Mouse (Mus musculus) forebrain, embryonic 15.5 days (tissue): ENCODE data around the gene Vrk1. TPM values are rescaled to one million over a fixed set of nuclear protein-coding genes. Genes with fewer than 3 reads are reported as not detected.

Experiments
- ATAC-seq: fragments of 200-750 bp; cut with Nextera tagmentation; replicated peaks from 2 replicates; pipeline ENCODE4 v1.8.0; 2017; ENCODE audit warnings: mild to moderate bottlenecking, moderate TSS enrichment, moderate library complexity
- H3K27ac ChIP-seq: fragments of 300-500 bp; sonication (generic); replicated peaks from 2 replicates; pipeline ENCODE4 v1.5.1; 2015; ENCODE audit warnings: mild to moderate bottlenecking, inconsistent platforms
- H3K27me3 ChIP-seq: fragments of 300-500 bp; sonication (generic); 2 replicates; pipeline ENCODE4 v1.6.1; 2015; ENCODE audit warnings: inconsistent platforms
- H3K36me3 ChIP-seq: fragments of 300-500 bp; sonication (generic); 2 replicates; pipeline ENCODE4 v1.6.1; 2015; ENCODE audit warnings: mild to moderate bottlenecking, inconsistent platforms
- H3K4me1 ChIP-seq: fragments of 300-500 bp; sonication (generic); 2 replicates; pipeline ENCODE4 v1.6.1; 2015; ENCODE audit warnings: inconsistent platforms
- H3K4me2 ChIP-seq: fragments of 300-500 bp; sonication (generic); replicated peaks from 2 replicates; pipeline ENCODE4 v1.6.1; 2015; ENCODE audit warnings: mild to moderate bottlenecking, inconsistent platforms
- H3K4me3 ChIP-seq: fragments of 300-500 bp; sonication (generic); 2 replicates; pipeline ENCODE4 v1.5.1; 2015; ENCODE audit warnings: mild to moderate bottlenecking, inconsistent platforms
- H3K9ac ChIP-seq: fragments of 300-500 bp; sonication (generic); replicated peaks from 2 replicates; pipeline ENCODE4 v1.6.1; 2015; ENCODE audit warnings: mild to moderate bottlenecking, inconsistent platforms
- H3K9me3 ChIP-seq: fragments of 300-500 bp; sonication (generic); 2 replicates; pipeline ENCODE4 v1.6.1; 2016; ENCODE audit warnings: inconsistent platforms
- WGBS: fragments of 180-500 bp; shearing (Covaris S2); methylation state at CpG from one replicate; pipeline ENCODE4 v1.1.7; 2015; ENCODE audit warnings: mixed read lengths; 5-methylcytosine and 5-hydroxymethylcytosine counted together
- polyA plus RNA-seq: library from polyadenylated mRNA; unstranded; fragments of >200 nt; fragmentation: Nextera tagmentation; extraction: Ambion mirVana; gene quantifications from 2 replicates; pipeline ENCODE4 v1.2.1, GENCODE M21; 2015

Vrk1 gene
- polyA plus RNA-seq, 1 experiment from 2014 or later = 73.6 TPM

DNA sequence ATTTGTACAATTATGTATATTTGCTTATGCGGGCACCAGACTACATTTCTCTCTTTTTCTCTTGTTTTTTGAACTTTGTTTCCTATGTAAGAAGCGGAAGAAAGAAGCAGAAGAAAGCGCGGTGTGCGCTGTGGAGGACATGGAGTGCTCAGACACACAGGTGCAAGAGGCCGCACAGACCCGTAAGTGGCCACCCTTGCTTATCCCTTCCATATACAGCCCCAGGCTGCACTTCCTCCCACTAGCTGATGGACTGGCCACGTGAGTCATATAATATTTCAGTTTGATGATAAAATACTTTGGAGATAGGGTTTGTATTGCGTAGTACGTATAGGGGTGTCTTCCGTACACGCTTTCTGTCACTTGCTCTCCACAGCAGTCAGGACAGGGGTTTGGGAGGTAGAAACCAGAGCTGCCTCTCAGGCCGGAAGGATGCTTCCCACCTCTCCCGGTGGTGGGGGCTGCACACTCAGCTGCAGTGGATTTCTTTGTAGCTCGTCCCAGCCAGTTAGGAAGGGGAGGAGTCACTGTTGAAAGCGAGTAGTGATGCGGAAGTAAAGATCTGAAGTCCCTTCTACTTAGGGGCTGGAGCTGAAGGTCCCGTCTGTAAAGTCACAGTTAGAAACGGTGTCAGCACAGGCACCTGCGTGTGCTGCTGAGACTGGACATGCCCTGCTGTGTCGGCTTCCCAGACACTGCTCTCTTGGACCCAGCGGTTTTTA lies 60.6 kb downstream of the Vrk1 start:
- no peak overlapping the region for H3K9ac ChIP-seq

DNA sequence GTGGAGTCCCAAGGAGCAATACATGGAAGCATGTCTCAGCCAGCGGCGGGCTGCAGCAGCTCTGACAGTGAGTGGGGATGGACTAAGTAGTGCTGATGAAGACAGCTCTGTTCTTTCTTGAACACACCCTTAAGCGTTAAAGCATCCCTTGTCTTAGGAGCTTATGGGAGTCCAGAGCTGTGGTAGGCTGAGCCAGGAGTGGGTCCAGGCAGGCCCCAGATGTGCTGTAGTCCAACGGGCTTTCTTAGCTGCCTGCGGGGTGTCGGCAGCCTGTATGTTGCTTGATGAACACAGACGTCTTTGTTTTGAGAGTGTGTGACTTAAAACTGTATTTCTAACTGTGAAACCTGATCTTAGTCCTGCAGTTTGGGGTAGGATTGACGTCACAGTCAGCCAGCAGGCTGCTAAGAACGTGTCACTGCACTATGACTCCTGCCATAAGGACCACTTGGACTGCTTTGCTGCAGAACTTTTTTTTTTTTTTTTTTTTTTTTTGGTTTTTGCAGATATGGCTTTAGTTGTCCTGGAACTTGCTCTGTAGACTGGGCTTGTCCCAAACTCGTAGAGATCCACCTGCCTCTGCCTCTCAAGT lies 61.6 kb downstream of the Vrk1 start:
- no peak; the same call in 1 of the 2 replicates for ATAC-seq
- 20% methylated on average over 10 of the region's 10 CpGs for WGBS
- Histone ChIP-seq H3K27me3 (no peaks in the 10 kb centered on the region), H3K27ac (peak overlapping the region; percentile 46), H3K9me3 (no peaks in the 10 kb centered on the region), H3K4me2 (peak overlapping the region; percentile 4; the same call in 1 of the 2 replicates), H3K9ac (no peak overlapping the region), H3K4me3 (no peak overlapping the region), H3K36me3 (no peaks in the 10 kb centered on the region), H3K4me1 (peaks cover 25% of the 10 kb centered on the region)

More for the DNA sequence above, 60.6 kb downstream of the Vrk1 start:
- ATAC-seq = peak; percentile 67; the same call in 1 of the 2 replicates
- H3K4me1 ChIP-seq = peaks cover 25% of the 10 kb centered on the region
- H3K9me3 ChIP-seq = no peaks in the 10 kb centered on the region
- H3K27me3 ChIP-seq = no peaks in the 10 kb centered on the region
- H3K4me2 ChIP-seq = peak overlapping the region; percentile 4; the same call in 1 of the 2 replicates
- H3K4me3 ChIP-seq = no peak overlapping the region
- H3K36me3 ChIP-seq = peaks cover 4% of the 10 kb centered on the region; the same call in 1 of the 2 replicates
- H3K27ac ChIP-seq = no peak overlapping the region
- WGBS = 41% methylated on average over 22 of the region's 22 CpGs

DNA sequence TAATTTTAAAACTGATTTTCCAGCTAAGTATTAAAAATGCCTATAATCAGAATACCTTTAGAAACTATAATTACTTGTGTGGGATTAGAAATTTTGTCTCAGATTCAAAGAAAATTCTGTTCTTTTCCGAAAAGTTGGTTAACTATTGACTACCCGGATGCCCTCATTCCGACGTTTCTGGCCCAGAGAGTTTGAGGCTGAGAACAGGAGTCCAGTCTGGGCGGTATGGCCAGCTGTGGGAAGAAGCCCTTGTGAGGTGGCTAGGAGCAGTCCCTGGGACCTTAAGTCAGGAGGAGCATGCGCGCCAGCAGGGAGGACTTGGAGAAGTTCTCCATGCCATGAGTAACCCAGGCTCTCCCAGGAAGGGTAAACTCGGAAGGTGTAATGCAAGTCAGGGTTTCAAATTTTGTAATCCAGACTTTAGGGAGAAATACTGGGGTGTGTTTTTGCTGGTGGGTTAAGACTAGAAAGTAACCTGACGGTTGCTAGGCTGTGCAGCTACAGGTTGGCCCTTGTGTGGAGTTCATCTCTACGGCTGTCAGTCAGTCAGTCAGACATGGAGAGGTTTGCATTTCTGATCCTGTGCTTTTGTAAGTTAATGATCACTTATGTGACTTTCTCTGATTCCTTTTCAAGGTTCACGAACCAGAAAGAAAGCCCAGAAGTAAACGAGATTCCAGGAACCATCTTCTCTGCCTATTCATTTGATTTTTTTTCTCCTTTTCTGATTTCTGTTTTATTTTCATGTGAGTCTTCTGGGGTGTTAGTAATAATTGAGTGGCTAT lies 64.5 kb downstream of the Vrk1 start:
- 75% methylated on average over 12 of the region's 12 CpGs for WGBS
- H3K4me3 ChIP-seq = no peak overlapping the region

DNA sequence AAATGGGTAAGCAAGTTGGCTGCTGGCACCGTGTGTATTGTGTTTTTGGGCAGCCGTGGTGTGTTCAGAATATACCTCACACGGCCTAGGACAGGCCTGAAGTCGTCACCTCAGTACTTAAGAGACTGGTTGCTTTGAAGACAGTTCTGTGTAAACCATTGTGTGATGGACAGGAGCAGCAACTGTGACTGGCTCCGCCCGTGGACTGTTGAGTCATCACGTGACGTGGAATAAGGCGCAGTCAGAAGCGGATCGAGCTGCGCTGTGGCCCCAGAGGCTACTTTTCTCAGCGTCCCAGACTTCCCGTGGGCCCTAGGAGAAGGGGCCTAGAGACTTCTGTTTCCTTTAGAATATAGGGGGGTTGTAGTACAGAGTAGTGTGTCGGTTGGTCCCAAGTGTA lies 66.1 kb downstream of the Vrk1 start:
- 92% methylated on average over 15 of the region's 15 CpGs for WGBS
- no peak overlapping the region for H3K4me2 ChIP-seq
- H3K27ac ChIP-seq = no peak overlapping the region
- H3K36me3 ChIP-seq = no peaks in the 10 kb centered on the region
- H3K9me3 ChIP-seq = no peaks in the 10 kb centered on the region
- H3K4me3 ChIP-seq = no peak overlapping the region
- no peak for ATAC-seq
- H3K4me1 ChIP-seq = peaks cover 23% of the 10 kb centered on the region
- H3K9ac ChIP-seq = no peak overlapping the region
- H3K27me3 ChIP-seq = no peaks in the 10 kb centered on the region

More for the DNA sequence above, 64.5 kb downstream of the Vrk1 start:
- H3K9me3 ChIP-seq = no peaks in the 10 kb centered on the region
- ATAC-seq = no peak
- H3K9ac ChIP-seq = no peak overlapping the region
- H3K4me1 ChIP-seq = peaks cover 19% of the 10 kb centered on the region
- H3K4me2 ChIP-seq = no peak overlapping the region
- no peak overlapping the region for H3K27ac ChIP-seq
- no peaks in the 10 kb centered on the region for H3K27me3 ChIP-seq
- H3K36me3 ChIP-seq = no peaks in the 10 kb centered on the region

DNA sequence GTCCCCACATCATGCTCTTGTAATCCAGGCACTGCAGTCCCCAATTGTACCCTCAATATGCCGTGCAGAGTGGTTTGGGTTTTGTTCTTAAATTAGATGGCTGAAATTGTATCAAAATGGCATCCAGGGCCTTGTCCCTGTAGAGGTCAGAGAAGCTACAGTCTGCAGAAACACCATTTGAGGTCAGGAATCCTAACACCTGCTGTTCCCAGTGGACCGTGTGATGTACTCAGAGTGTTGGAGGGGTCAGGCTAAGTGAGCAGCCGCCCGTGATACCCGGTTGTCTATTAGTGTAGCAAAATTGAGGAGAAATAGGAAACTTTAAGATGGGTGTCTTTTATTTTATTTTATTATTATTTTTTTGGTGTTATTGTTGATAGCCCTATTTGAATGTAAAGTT lies 70.5 kb downstream of the Vrk1 start:
- H3K36me3 ChIP-seq = no peaks in the 10 kb centered on the region
- H3K9me3 ChIP-seq = no peaks in the 10 kb centered on the region
- H3K27me3 ChIP-seq = no peaks in the 10 kb centered on the region
- WGBS = 19% methylated on average over 5 of the region's 5 CpGs
- peak overlapping the region; percentile 94 for H3K27ac ChIP-seq
- H3K4me1 ChIP-seq = peaks cover 40% of the 10 kb centered on the region
- H3K4me3 ChIP-seq = no peak overlapping the region
- H3K4me2 ChIP-seq = peak overlapping the region; percentile 49
- no peak for ATAC-seq
- H3K9ac ChIP-seq = no peak overlapping the region

DNA sequence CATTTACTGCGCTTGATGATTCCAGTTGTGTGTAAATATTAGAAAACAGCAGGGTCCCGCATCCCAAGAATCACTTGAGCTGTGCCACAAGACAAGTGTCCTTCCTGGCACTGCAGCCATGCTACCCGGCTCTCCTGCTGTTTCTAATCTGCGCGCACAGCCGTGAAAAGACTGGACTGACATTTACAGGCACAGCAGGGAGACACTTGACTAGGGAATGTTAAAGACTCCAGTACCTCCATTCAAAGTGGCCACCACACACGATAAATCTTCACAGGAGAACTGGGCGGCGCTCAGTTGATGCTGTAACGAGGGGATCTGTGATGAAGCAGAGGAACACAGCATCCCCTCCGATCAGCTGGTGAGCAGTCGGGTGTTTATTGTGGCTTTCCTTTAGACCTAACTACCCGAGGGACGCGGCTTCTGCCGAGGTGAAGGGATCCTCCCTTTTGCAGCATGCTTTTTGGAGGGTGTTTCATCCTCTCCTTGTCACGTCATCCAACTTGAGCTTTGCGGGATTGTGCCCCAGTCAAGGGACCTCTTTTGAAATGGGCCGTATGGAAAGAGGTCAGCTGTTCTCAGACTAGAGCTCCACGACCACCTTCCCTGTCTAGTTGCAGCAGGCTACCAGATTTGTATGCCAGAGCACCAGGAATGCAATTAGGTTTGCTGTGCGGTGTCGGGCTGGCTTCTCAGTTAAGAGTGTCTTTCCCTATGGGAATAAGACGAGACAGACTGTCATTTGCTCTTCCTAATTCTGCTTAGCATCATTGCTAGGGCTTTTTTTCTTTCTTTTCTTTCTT lies 71.1 kb downstream of the Vrk1 start:
- no peaks in the 10 kb centered on the region for H3K36me3 ChIP-seq
- no peaks in the 10 kb centered on the region for H3K9me3 ChIP-seq
- peak; percentile 29 for ATAC-seq
- peak overlapping the region; percentile 43 for H3K9ac ChIP-seq
- 5% methylated on average over 23 of the region's 23 CpGs for WGBS
- H3K4me1 ChIP-seq = peaks cover 40% of the 10 kb centered on the region
- peak overlapping the region; percentile 49 for H3K4me2 ChIP-seq
- no peaks in the 10 kb centered on the region for H3K27me3 ChIP-seq
- peak overlapping the region; percentile 18 for H3K4me3 ChIP-seq
- H3K27ac ChIP-seq = peak overlapping the region; percentile 94

DNA sequence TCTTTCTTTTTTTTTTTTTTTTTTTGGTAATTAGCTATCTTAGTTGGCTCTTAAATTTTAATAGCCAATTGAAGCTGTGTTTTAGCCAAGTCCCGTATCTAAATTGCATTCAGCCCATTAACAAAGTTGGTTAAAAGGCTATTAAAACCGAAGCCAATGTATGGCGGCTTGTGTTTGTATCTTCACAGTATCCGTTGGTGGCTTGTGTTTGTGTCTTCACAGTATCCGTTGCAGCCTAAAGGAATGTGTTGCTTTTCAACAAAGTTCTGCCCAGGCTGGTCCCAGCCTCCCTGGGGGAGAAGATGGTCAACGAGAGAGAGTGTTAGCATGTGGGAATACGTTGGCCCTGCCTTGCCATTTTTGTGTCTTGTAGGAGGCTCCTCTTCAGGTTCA lies 71.7 kb downstream of the Vrk1 start:
- H3K4me2 ChIP-seq = peak overlapping the region; percentile 49

DNA sequence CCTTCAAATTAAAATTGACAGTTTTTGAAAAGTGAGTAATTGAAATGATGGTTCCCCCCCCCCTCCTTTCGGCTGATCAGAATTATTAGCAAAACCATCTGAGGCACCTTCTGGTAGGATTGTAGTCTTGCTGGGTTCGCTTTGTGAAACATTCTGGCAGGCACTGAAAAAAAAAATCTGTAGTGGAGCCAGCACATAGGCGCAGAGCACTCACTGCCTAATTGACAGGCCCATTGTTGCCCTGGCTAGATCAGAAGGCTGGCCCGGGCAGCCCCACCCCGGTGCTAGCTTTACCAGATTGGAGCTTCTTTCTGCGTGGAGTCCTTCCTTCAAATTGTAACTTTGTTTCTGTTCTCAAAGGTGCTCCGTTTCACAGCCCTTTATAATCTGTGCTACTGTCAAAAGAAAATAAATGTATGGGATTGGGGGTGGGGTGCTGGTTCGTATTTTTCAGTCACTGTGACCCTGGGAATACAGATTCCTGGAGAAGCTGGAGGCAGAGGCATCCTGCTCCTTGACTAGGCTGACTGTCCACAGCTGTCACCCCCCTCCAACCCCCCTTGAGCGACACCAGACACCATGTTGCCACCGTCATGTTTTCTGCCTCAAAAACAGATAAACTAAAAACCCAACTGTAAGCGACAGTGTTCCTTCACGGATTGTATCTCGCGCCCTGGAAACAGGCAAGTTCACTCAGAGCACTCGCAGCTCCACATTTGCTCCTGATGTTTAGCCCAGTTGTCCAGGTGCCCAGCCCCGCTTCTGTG lies 72.3 kb downstream of the Vrk1 start:
- 14% methylated on average over 16 of the region's 16 CpGs for WGBS
- Histone ChIP-seq H3K27ac (peak overlapping the region; percentile 94), H3K4me3 (no peak overlapping the region), H3K9me3 (no peaks in the 10 kb centered on the region), H3K27me3 (no peaks in the 10 kb centered on the region), H3K9ac (peak overlapping the region; percentile 14), H3K36me3 (no peaks in the 10 kb centered on the region), H3K4me1 (peaks cover 40% of the 10 kb centered on the region), H3K4me2 (peak overlapping the region; percentile 49)
- peak; percentile 91 for ATAC-seq

More for the DNA sequence above, 71.7 kb downstream of the Vrk1 start:
- H3K27me3 ChIP-seq = no peaks in the 10 kb centered on the region
- H3K9ac ChIP-seq = no peak overlapping the region
- H3K27ac ChIP-seq = peak overlapping the region; percentile 94
- no peak overlapping the region for H3K4me3 ChIP-seq
- 10% methylated on average over 7 of the region's 7 CpGs for WGBS
- ATAC-seq = no peak
- H3K4me1 ChIP-seq = peaks cover 40% of the 10 kb centered on the region
- H3K9me3 ChIP-seq = no peaks in the 10 kb centered on the region
- no peaks in the 10 kb centered on the region for H3K36me3 ChIP-seq

DNA sequence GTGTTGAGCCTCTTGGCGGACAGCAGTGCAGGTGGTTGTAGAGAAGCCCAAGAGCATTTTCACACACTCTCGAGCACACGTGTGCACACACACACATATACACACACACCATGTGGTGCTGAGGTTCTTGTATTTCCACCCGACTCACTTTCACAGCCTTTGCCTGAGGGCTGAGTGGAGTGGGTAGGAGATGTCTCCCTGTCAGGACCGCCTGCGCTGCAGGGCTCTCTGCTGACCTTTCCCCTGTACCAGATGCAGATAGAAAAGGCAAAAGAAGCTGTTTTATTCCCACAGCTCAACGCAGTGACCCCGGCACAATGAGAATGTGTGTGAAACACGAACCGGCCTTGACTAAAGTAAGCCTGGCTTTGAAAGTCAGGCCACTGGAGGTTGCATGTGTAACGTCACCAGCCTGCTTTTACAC lies 72.9 kb downstream of the Vrk1 start:
- Histone ChIP-seq H3K36me3 (no peaks in the 10 kb centered on the region), H3K9me3 (no peaks in the 10 kb centered on the region), H3K4me1 (peaks cover 40% of the 10 kb centered on the region), H3K4me3 (no peak overlapping the region), H3K4me2 (peak overlapping the region; percentile 10), H3K9ac (peak overlapping the region; percentile 14), H3K27me3 (no peaks in the 10 kb centered on the region), H3K27ac (peak overlapping the region; percentile 94)
- ATAC-seq = peak; percentile 41
- WGBS = 31% methylated on average over 11 of the region's 11 CpGs

DNA sequence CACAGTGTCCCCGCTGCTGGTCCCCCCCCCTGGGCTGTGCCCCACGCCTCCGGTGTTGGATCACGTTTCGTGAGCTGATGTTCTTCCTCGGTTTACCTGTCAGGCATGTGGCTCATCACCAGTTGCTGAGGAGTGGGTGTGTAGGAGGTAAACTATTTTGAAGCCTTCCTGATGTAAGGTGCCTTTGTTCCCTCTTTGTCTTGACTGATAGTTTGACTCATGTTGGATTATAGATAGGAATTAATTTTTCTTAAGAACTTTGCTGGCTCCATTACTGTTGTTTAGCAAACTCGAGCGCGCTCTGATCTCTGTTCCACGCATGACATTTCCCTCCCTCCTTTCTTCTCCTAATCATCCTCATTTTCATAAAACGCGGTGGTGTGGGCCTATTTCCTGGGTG lies 74.1 kb downstream of the Vrk1 start:
- 92% methylated on average over 12 of the region's 12 CpGs for WGBS
- no peak for ATAC-seq
- no peak overlapping the region for H3K4me2 ChIP-seq
- no peak overlapping the region for H3K9ac ChIP-seq
- no peaks in the 10 kb centered on the region for H3K27me3 ChIP-seq
- no peaks in the 10 kb centered on the region for H3K9me3 ChIP-seq
- peak overlapping the region; percentile 94 for H3K27ac ChIP-seq
- no peak overlapping the region for H3K4me3 ChIP-seq
- peaks cover 40% of the 10 kb centered on the region for H3K4me1 ChIP-seq
- no peaks in the 10 kb centered on the region for H3K36me3 ChIP-seq

DNA sequence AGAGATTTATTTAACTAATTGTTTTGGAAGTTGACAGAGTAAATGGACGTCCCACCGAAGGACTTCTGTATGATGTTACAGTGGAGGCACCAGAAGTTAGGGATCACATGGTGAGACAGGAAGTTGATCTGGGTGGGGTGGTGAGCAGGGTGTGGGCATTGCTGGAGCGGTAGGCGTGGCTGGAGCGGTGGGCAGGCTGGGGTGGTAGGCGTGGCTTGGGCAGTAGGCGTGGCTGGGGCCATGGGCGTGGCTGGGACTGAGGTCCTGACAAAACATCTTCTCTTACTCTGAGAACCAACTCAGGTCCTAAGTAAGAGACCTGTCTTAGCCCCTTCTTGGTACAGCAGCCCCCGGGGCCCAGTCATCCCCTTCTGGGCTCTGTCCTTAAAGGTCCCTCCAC lies 84.8 kb downstream of the Vrk1 start:
- no peak overlapping the region for H3K27ac ChIP-seq
- no peak for ATAC-seq
- WGBS = 95% methylated on average over 9 of the region's 9 CpGs
- no peak overlapping the region for H3K4me3 ChIP-seq
- H3K4me1 ChIP-seq = no peaks in the 10 kb centered on the region
- no peaks in the 10 kb centered on the region for H3K27me3 ChIP-seq
- no peaks in the 10 kb centered on the region for H3K36me3 ChIP-seq
- H3K9ac ChIP-seq = no peak overlapping the region
- no peak overlapping the region for H3K4me2 ChIP-seq
- H3K9me3 ChIP-seq = no peaks in the 10 kb centered on the region
